Mouse (Mus musculus) spleen, adult 2 months (tissue): ENCODE results near the gene Dab2.

Experiments
- CTCF ChIP-seq: fragments of 200-500 bp; IDR thresholded peaks from 2 replicates; pipeline ENCODE4 v1.5.1; 2011; ENCODE audit warnings: mild to moderate bottlenecking, inconsistent platforms; ENCODE audit not compliant: insufficient read depth, insufficient read length, insufficient replicate concordance; ENCODE audit errors: extremely low read depth
- POLR2A ChIP-seq: fragments of 200-500 bp; IDR thresholded peaks from 2 replicates; pipeline ENCODE4 v1.6.1; 2011; ENCODE audit warnings: low read depth, low read length, inconsistent platforms

- TF ChIP-seq CTCF = no peak
- no peak for TF ChIP-seq POLR2A
These were observed 24.0 kb downstream of the Dab2 start for GRCm38 (mm10) chr15:6323577-6323976.
